Mouse (Mus musculus): ENCODE results near the gene Tmem95.
A peak's percentile ranks its signal among the peaks of the same experiment; 100 is the strongest.

- peak; percentile 69 for TF ChIP-seq CTCF (IDR thresholded peaks at IDR 0.05; ENCODE audit: borderline replicate concordance, extremely low read depth, insufficient read depth, insufficient read length)
- TF ChIP-seq POLR2A (IDR thresholded peaks at IDR 0.05; ENCODE audit: borderline replicate concordance, extremely low read depth, insufficient read depth, insufficient read length, poor library complexity, severe bottlenecking): peak; percentile 64
Measured at GRCm38 (mm10) chr11:69921114-69922011, 43.5 kb upstream of the Tmem95 start, which contains the start of gene Eif5a.

Data from brain, embryonic 14.5 days (tissue).